24 mouse cellular contexts compared by ENCODE assay signal in genomic region chr5:77369394-77369793, GRCm38 (mm10). TPM values are rescaled to one million over a fixed set of nuclear protein-coding genes. Genes with fewer than 3 reads are reported as not detected.
DNase-seq lines count a peak whose midpoint lies in the region; ATAC-seq and TF ChIP-seq lines count a peak whose summit lies in the region.
"Had no signal": no experiment of that assay in that cellular context is flagged by ENCODE, and none has a peak within 500 bp of the region (broad histone marks: within the 10 kb centered on the region; RNA-seq: fewer than 3 reads in every experiment).

No protein-coding gene starts in this region.

- intact Hi-C loops in heart, adult 2 months (cut with DNase I) = no loop called here

- no peak for TF ChIP-seq POLR2A in heart, adult 2 months (IDR thresholded peaks at IDR 0.05; ENCODE audit: insufficient read depth, low read depth, low read length)

- H3K27me3 ChIP-seq in heart, adult 2 months (ENCODE audit: control insufficient read depth, insufficient read depth, low read length) = no peaks in the 10 kb centered on the region
- no peaks in the 10 kb centered on the region for H3K27me3 ChIP-seq in stomach, embryonic 14.5 days (ENCODE audit: control insufficient read depth, insufficient read depth, low read length)
- H3K27me3 ChIP-seq in forebrain, embryonic 15.5 days = no peaks in the 10 kb centered on the region
- H3K27me3 ChIP-seq in midbrain, embryonic 15.5 days (replicated peaks) = no peaks in the 10 kb centered on the region
- H3K27me3 ChIP-seq: midbrain, embryonic 13.5 days; neural tube, embryonic 13.5 days had no signal

- H3K27ac ChIP-seq in heart, adult 2 months = peak overlapping the region; percentile 48
- H3K27ac ChIP-seq in stomach, embryonic 14.5 days (ENCODE audit: low read length) = no peak overlapping the region
- no peak overlapping the region for H3K27ac ChIP-seq in forebrain, embryonic 15.5 days (replicated peaks)
- H3K27ac ChIP-seq in midbrain, embryonic 15.5 days = no peak overlapping the region
- H3K27ac ChIP-seq: hindbrain, embryonic 14.5 days; layer of hippocampus, adult 2 months; midbrain, embryonic 13.5 days; neural tube, embryonic 13.5 days had no signal

- DNase-seq in heart, adult 2 months = no peak
- DNase-seq in heart, adult 18-20 months = no peak
- DNase-seq in kidney, postnatal 10 days = peak; percentile 31
- DNase-seq in kidney, postnatal 36 days = no peak
- peak; percentile 55 for DNase-seq in adipocyte (ENCODE audit: low spot score)
- DNase-seq: adrenal gland, postnatal 36 days; cerebellum, adult 18-20 months; cerebellum, postnatal 25 days; heart, postnatal 36 days; layer of hippocampus, postnatal 36 days; liver; lung, adult 18-20 months; right cerebral cortex, adult 18-20 months; thymus, adult 2 months had no signal

- peaks cover 23% of the 10 kb centered on the region for H3K36me3 ChIP-seq in heart, adult 2 months (ENCODE audit: control insufficient read depth, insufficient read depth, low read length)
- H3K36me3 ChIP-seq in stomach, embryonic 14.5 days (ENCODE audit: control insufficient read depth, insufficient read depth, low read length) = no peaks in the 10 kb centered on the region
- no peaks in the 10 kb centered on the region for H3K36me3 ChIP-seq in forebrain, embryonic 15.5 days
- no peaks in the 10 kb centered on the region for H3K36me3 ChIP-seq in midbrain, embryonic 15.5 days (replicated peaks)
- H3K36me3 ChIP-seq: G1E; midbrain, embryonic 13.5 days; neural tube, embryonic 13.5 days had no signal

- no peak overlapping the region for H3K4me3 ChIP-seq in heart, adult 2 months
- no peak overlapping the region for H3K4me3 ChIP-seq in stomach, embryonic 14.5 days (ENCODE audit: low read depth, low read length)
- no peak overlapping the region for H3K4me3 ChIP-seq in forebrain, embryonic 15.5 days
- H3K4me3 ChIP-seq in midbrain, embryonic 15.5 days = no peak overlapping the region
- H3K4me3 ChIP-seq: erythroblast, embryonic 14.5 days; layer of hippocampus, adult 2 months; midbrain, embryonic 13.5 days; neural tube, embryonic 13.5 days had no signal

- 72% methylated on average over 5 of the region's 5 CpGs for WGBS in heart, adult 2 months
- 71% methylated on average over 5 of the region's 5 CpGs for WGBS in stomach, embryonic 14.5 days
- 85% methylated on average over 5 of the region's 5 CpGs for WGBS in forebrain, embryonic 15.5 days
- 87% methylated on average over 5 of the region's 5 CpGs for WGBS in midbrain, embryonic 15.5 days

- no peak for TF ChIP-seq CTCF in heart, adult 2 months (IDR thresholded peaks at IDR 0.05)

- no peak overlapping the region for H3K4me2 ChIP-seq in stomach, embryonic 14.5 days (replicated peaks; ENCODE audit: low read depth, low read length)
- no peak overlapping the region for H3K4me2 ChIP-seq in forebrain, embryonic 15.5 days (replicated peaks)
- no peak overlapping the region for H3K4me2 ChIP-seq in midbrain, embryonic 15.5 days
- H3K4me2 ChIP-seq: hindbrain, embryonic 14.5 days; midbrain, embryonic 13.5 days; neural tube, embryonic 13.5 days had no signal

- no peaks in the 10 kb centered on the region for H3K79me2 ChIP-seq in heart, adult 2 months (replicated peaks; ENCODE audit: control insufficient read depth, insufficient read depth, low read length)

- H3K9me3 ChIP-seq in stomach, embryonic 14.5 days (ENCODE audit: control insufficient read depth, low read depth, low read length) = no peaks in the 10 kb centered on the region
- no peaks in the 10 kb centered on the region for H3K9me3 ChIP-seq in forebrain, embryonic 15.5 days
- no peaks in the 10 kb centered on the region for H3K9me3 ChIP-seq in midbrain, embryonic 15.5 days
- H3K9me3 ChIP-seq: midbrain, embryonic 13.5 days; neural tube, embryonic 13.5 days had no signal

- H3K9ac ChIP-seq in heart, adult 2 months (ENCODE audit: low read depth, low read length) = no peak overlapping the region
- no peak overlapping the region for H3K9ac ChIP-seq in stomach, embryonic 14.5 days (replicated peaks; ENCODE audit: low read depth, low read length)
- H3K9ac ChIP-seq in forebrain, embryonic 15.5 days (replicated peaks) = no peak overlapping the region
- no peak overlapping the region for H3K9ac ChIP-seq in midbrain, embryonic 15.5 days
- H3K9ac ChIP-seq: hindbrain, embryonic 14.5 days; midbrain, embryonic 13.5 days; neural tube, embryonic 13.5 days had no signal

- H3K4me1 ChIP-seq in heart, adult 2 months (ENCODE audit: control insufficient read depth, insufficient read depth, low read length) = peaks cover 40% of the 10 kb centered on the region
- H3K4me1 ChIP-seq in stomach, embryonic 14.5 days (ENCODE audit: control insufficient read depth, insufficient read depth, low read length) = peaks cover 16% of the 10 kb centered on the region; the same call in 1 of the 2 replicates
- H3K4me1 ChIP-seq in forebrain, embryonic 15.5 days = no peaks in the 10 kb centered on the region
- no peaks in the 10 kb centered on the region for H3K4me1 ChIP-seq in midbrain, embryonic 15.5 days
- H3K4me1 ChIP-seq: midbrain, embryonic 13.5 days had no signal

- peak; percentile 30; the same call in 1 of the 2 replicates for ATAC-seq in stomach, embryonic 14.5 days (ENCODE audit: insufficient number of reproducible peaks, insufficient read depth, low FRiP score, low read depth)
- ATAC-seq in forebrain, embryonic 15.5 days (replicated peaks) = no peak
- no peak for ATAC-seq in midbrain, embryonic 15.5 days (replicated peaks)
- ATAC-seq: forebrain, embryonic 16.5 days; midbrain, embryonic 13.5 days had no signal

- TF ChIP-seq EP300 in heart, adult 2 months (IDR thresholded peaks at IDR 0.05; ENCODE audit: insufficient read depth, low read depth, low read length) = no peak

RNA-seq across cellular contexts. Expression of gene Igfbp7, which starts 38.4 kb away (rescaled TPM):
- total RNA-seq in heart, adult 2 months (2021) = 100 to 1,000 TPM; 174 to 205 TPM
- polyA plus RNA-seq in heart, adult 2 months (2012; rRNA removed) = 342 and 353 TPM in 2 replicates
- total RNA-seq in heart, adult 18-20 months (2021) = 100 to 1,000 TPM; 167 to 176 TPM
- 121 and 135 TPM in 2 replicates for polyA plus RNA-seq in stomach, embryonic 14.5 days (2014; fragmentation: Nextera tagmentation; extraction: Ambion mirVana)
- polyA plus RNA-seq in forebrain, embryonic 15.5 days (2015; fragmentation: Nextera tagmentation; extraction: Ambion mirVana) = 55.4 and 59.7 TPM in 2 replicates
- polyA plus RNA-seq in midbrain, embryonic 15.5 days (2015; fragmentation: Nextera tagmentation; extraction: Ambion mirVana) = 57.9 and 63.4 TPM in 2 replicates
- total RNA-seq: G1E had no signal
- polyA plus RNA-seq: G1E had no signal

RNA-seq across cellular contexts. Expression of gene Polr2b, which starts 59.4 kb away (rescaled TPM):
- total RNA-seq in heart, adult 2 months (2021) = 10 to 100 TPM; 34.1 to 34.5 TPM
- polyA plus RNA-seq in heart, adult 2 months (2012; rRNA removed) = 25.4 and 26.8 TPM in 2 replicates
- total RNA-seq in heart, adult 18-20 months (2021) = 10 to 100 TPM; 32.8 to 36.7 TPM
- polyA plus RNA-seq in stomach, embryonic 14.5 days (2014; fragmentation: Nextera tagmentation; extraction: Ambion mirVana) = 62.1 and 62.4 TPM in 2 replicates
- polyA plus RNA-seq in forebrain, embryonic 15.5 days (2015; fragmentation: Nextera tagmentation; extraction: Ambion mirVana) = 74.3 and 78.5 TPM in 2 replicates
- 63.8 and 65.2 TPM in 2 replicates for polyA plus RNA-seq in midbrain, embryonic 15.5 days (2015; fragmentation: Nextera tagmentation; extraction: Ambion mirVana)

RNA-seq across cellular contexts. Expression of gene Noa1, which starts 59.5 kb away (rescaled TPM):
- 10 to 100 TPM; 19.7 to 21.3 TPM for total RNA-seq in heart, adult 2 months (2021)
- polyA plus RNA-seq in heart, adult 2 months (2012; rRNA removed) = 12.2 and 13.5 TPM in 2 replicates
- total RNA-seq in heart, adult 18-20 months (2021) = 10 to 100 TPM; 22.1 to 25.7 TPM
- polyA plus RNA-seq in stomach, embryonic 14.5 days (2014; fragmentation: Nextera tagmentation; extraction: Ambion mirVana) = 21.1 and 25.1 TPM in 2 replicates
- 42.6 and 42.7 TPM in 2 replicates for polyA plus RNA-seq in forebrain, embryonic 15.5 days (2015; fragmentation: Nextera tagmentation; extraction: Ambion mirVana)
- polyA plus RNA-seq in midbrain, embryonic 15.5 days (2015; fragmentation: Nextera tagmentation; extraction: Ambion mirVana) = 36.1 and 37.5 TPM in 2 replicates

Comparison
In these comparisons a context has a peak if more than half of its experiments do, and no peak if none do; other contexts are left out.
1. DNase-seq: peak in kidney, postnatal 10 days (single experiment) and adipocyte (single experiment); none in heart, adult 2 months (0 of 2), heart, adult 18-20 months (0 of 2) and kidney, postnatal 36 days (0 of 2).